Mouse (Mus musculus): Measurements from ENCODE around the gene Ccdc138. TPM values are rescaled to one million over a fixed set of nuclear protein-coding genes. Genes with fewer than 3 reads are reported as not detected.

Gene Ccdc138
- total and polyA plus RNA-seq, 3 experiments: 0.20 to 4.5 (median 2.1) TPM

- ATAC-seq (ENCODE audit: extremely low read depth, insufficient number of reproducible peaks, low FRiP score, poor library complexity, severe bottlenecking) (no peak), DNase-seq (ENCODE audit: low spot score) (no peak)
- Histone ChIP-seq H3K4me1 (ENCODE audit: insufficient read depth, low read depth, low read length) (no peaks in the 10 kb centered on the region), H3K9me3 (replicated peaks) (no peaks in the 10 kb centered on the region), H3K36me3 (replicated peaks) (no peaks in the 10 kb centered on the region), H3K4me3 (ENCODE audit: low read depth, low read length) (no peak overlapping the region), H3K27me3 (ENCODE audit: insufficient read depth, low read length) (no peaks in the 10 kb centered on the region)
- TF ChIP-seq CTCF (IDR thresholded peaks at IDR 0.05; ENCODE audit: low read depth, low read length): no peak
- TF ChIP-seq GATA1 (IDR thresholded peaks at IDR 0.05; ENCODE audit: borderline replicate concordance, low read length): no peak
- no peak for TF ChIP-seq TAL1 (conservative IDR thresholded peaks at IDR 0.05; ENCODE audit: low read depth, low read length)
- TF ChIP-seq POLR2AphosphoS5 (IDR thresholded peaks at IDR 0.05; ENCODE audit: insufficient replicate concordance, low read depth, low read length): no peak
- TF ChIP-seq GATA2 (IDR thresholded peaks at IDR 0.05; ENCODE audit: borderline replicate concordance, low read depth, low read length): no peak
Measured at GRCm38 (mm10) chr10:58604779-58605178, 107.0 kb downstream of the Ccdc138 start.

- TF ChIP-seq CTCF (IDR thresholded peaks at IDR 0.05; ENCODE audit: low read depth, low read length) (no peak), GATA2 (IDR thresholded peaks at IDR 0.05; ENCODE audit: borderline replicate concordance, low read depth, low read length) (no peak), TAL1 (conservative IDR thresholded peaks at IDR 0.05; ENCODE audit: low read depth, low read length) (no peak), GATA1 (IDR thresholded peaks at IDR 0.05; ENCODE audit: borderline replicate concordance, low read length) (no peak), POLR2AphosphoS5 (IDR thresholded peaks at IDR 0.05; ENCODE audit: insufficient replicate concordance, low read depth, low read length) (no peak)
- H3K36me3 ChIP-seq (replicated peaks): no peaks in the 10 kb centered on the region
- H3K4me1 ChIP-seq (ENCODE audit: insufficient read depth, low read depth, low read length): no peaks in the 10 kb centered on the region
- no peaks in the 10 kb centered on the region for H3K9me3 ChIP-seq (replicated peaks)
- no peak for ATAC-seq (ENCODE audit: extremely low read depth, insufficient number of reproducible peaks, low FRiP score, poor library complexity, severe bottlenecking)
- no peak overlapping the region for H3K4me3 ChIP-seq (ENCODE audit: low read depth, low read length)
- DNase-seq (ENCODE audit: low spot score): no peak
- H3K27me3 ChIP-seq (ENCODE audit: insufficient read depth, low read length): no peaks in the 10 kb centered on the region
Measured at GRCm38 (mm10) chr10:58606356-58606755, 108.6 kb downstream of the Ccdc138 start.

GRCm38 (mm10) chr10:58608858-58609257, 111.1 kb downstream of the Ccdc138 start:
- ATAC-seq (ENCODE audit: extremely low read depth, insufficient number of reproducible peaks, low FRiP score, poor library complexity, severe bottlenecking): no peak
- H3K4me1 ChIP-seq (ENCODE audit: insufficient read depth, low read depth, low read length): no peaks in the 10 kb centered on the region
- no peak overlapping the region for H3K4me3 ChIP-seq (ENCODE audit: low read depth, low read length)
- no peaks in the 10 kb centered on the region for H3K9me3 ChIP-seq (replicated peaks)
- TF ChIP-seq POLR2AphosphoS5 (IDR thresholded peaks at IDR 0.05; ENCODE audit: insufficient replicate concordance, low read depth, low read length): no peak
- TF ChIP-seq TAL1 (conservative IDR thresholded peaks at IDR 0.05; ENCODE audit: low read depth, low read length): no peak
- no peak for TF ChIP-seq GATA1 (IDR thresholded peaks at IDR 0.05; ENCODE audit: borderline replicate concordance, low read length)
- no peak for TF ChIP-seq GATA2 (IDR thresholded peaks at IDR 0.05; ENCODE audit: borderline replicate concordance, low read depth, low read length)
- TF ChIP-seq CTCF (IDR thresholded peaks at IDR 0.05; ENCODE audit: low read depth, low read length): no peak
- no peaks in the 10 kb centered on the region for H3K27me3 ChIP-seq (ENCODE audit: insufficient read depth, low read length)
- no peak for DNase-seq (ENCODE audit: low spot score)
- H3K36me3 ChIP-seq (replicated peaks): no peaks in the 10 kb centered on the region

- no peaks in the 10 kb centered on the region for H3K4me1 ChIP-seq (ENCODE audit: insufficient read depth, low read depth, low read length)
- H3K27me3 ChIP-seq (ENCODE audit: insufficient read depth, low read length): no peaks in the 10 kb centered on the region
- no peak for TF ChIP-seq GATA1 (IDR thresholded peaks at IDR 0.05; ENCODE audit: borderline replicate concordance, low read length)
- TF ChIP-seq POLR2AphosphoS5 (IDR thresholded peaks at IDR 0.05; ENCODE audit: insufficient replicate concordance, low read depth, low read length): no peak
- TF ChIP-seq TAL1 (conservative IDR thresholded peaks at IDR 0.05; ENCODE audit: low read depth, low read length): no peak
- no peak for TF ChIP-seq CTCF (IDR thresholded peaks at IDR 0.05; ENCODE audit: low read depth, low read length)
- TF ChIP-seq GATA2 (IDR thresholded peaks at IDR 0.05; ENCODE audit: borderline replicate concordance, low read depth, low read length): no peak
- DNase-seq (ENCODE audit: low spot score) (no peak), ATAC-seq (ENCODE audit: extremely low read depth, insufficient number of reproducible peaks, low FRiP score, poor library complexity, severe bottlenecking) (no peak)
- H3K9me3 ChIP-seq (replicated peaks): no peaks in the 10 kb centered on the region
- H3K4me3 ChIP-seq (ENCODE audit: low read depth, low read length): no peak overlapping the region
- H3K36me3 ChIP-seq (replicated peaks): no peaks in the 10 kb centered on the region
Measured at GRCm38 (mm10) chr10:58610484-58611261, 112.9 kb downstream of the Ccdc138 start.

- TF ChIP-seq GATA2 (IDR thresholded peaks at IDR 0.05; ENCODE audit: borderline replicate concordance, low read depth, low read length) (no peak), GATA1 (IDR thresholded peaks at IDR 0.05; ENCODE audit: borderline replicate concordance, low read length) (no peak), POLR2AphosphoS5 (IDR thresholded peaks at IDR 0.05; ENCODE audit: insufficient replicate concordance, low read depth, low read length) (no peak), TAL1 (conservative IDR thresholded peaks at IDR 0.05; ENCODE audit: low read depth, low read length) (no peak), CTCF (IDR thresholded peaks at IDR 0.05; ENCODE audit: low read depth, low read length) (no peak)
- no peaks in the 10 kb centered on the region for H3K4me1 ChIP-seq (ENCODE audit: insufficient read depth, low read depth, low read length)
- no peak overlapping the region for H3K4me3 ChIP-seq (ENCODE audit: low read depth, low read length)
- no peaks in the 10 kb centered on the region for H3K27me3 ChIP-seq (ENCODE audit: insufficient read depth, low read length)
- ATAC-seq (ENCODE audit: extremely low read depth, insufficient number of reproducible peaks, low FRiP score, poor library complexity, severe bottlenecking) (no peak), DNase-seq (ENCODE audit: low spot score) (no peak)
- no peaks in the 10 kb centered on the region for H3K36me3 ChIP-seq (replicated peaks)
- no peaks in the 10 kb centered on the region for H3K9me3 ChIP-seq (replicated peaks)
Measured at GRCm38 (mm10) chr10:58614601-58615000, 116.9 kb downstream of the Ccdc138 start.

GRCm38 (mm10) chr10:58616565-58616964, 118.8 kb downstream of the Ccdc138 start:
- no peak for ATAC-seq (ENCODE audit: extremely low read depth, insufficient number of reproducible peaks, low FRiP score, poor library complexity, severe bottlenecking)
- no peaks in the 10 kb centered on the region for H3K27me3 ChIP-seq (ENCODE audit: insufficient read depth, low read length)

More at GRCm38 (mm10) chr10:58616565-58616964, 118.8 kb downstream of the Ccdc138 start:
- no peak for TF ChIP-seq TAL1 (conservative IDR thresholded peaks at IDR 0.05; ENCODE audit: low read depth, low read length)
- no peak for TF ChIP-seq GATA1 (IDR thresholded peaks at IDR 0.05; ENCODE audit: borderline replicate concordance, low read length)
- TF ChIP-seq GATA2 (IDR thresholded peaks at IDR 0.05; ENCODE audit: borderline replicate concordance, low read depth, low read length): no peak
- no peak for TF ChIP-seq POLR2AphosphoS5 (IDR thresholded peaks at IDR 0.05; ENCODE audit: insufficient replicate concordance, low read depth, low read length)
- TF ChIP-seq CTCF (IDR thresholded peaks at IDR 0.05; ENCODE audit: low read depth, low read length): no peak
- Histone ChIP-seq H3K9me3 (replicated peaks) (no peaks in the 10 kb centered on the region), H3K4me3 (ENCODE audit: low read depth, low read length) (no peak overlapping the region), H3K36me3 (replicated peaks) (no peaks in the 10 kb centered on the region), H3K4me1 (ENCODE audit: insufficient read depth, low read depth, low read length) (no peaks in the 10 kb centered on the region)
- no peak for DNase-seq (ENCODE audit: low spot score)
